Mouse (Mus musculus): ENCODE results near the gene Aoc3.
"Not testable (repeated sequence)": the region's sequence is repeated elsewhere in the genome, so short reads cannot be mapped to it uniquely, and the experiment has no call there.

Aoc3 gene

GRCm38 (mm10) chr11:101330371-101330924, at the start of gene Aoc3:
Aoc3 (plus strand) TSS chr11:101330605.
- no peak for DNase-seq

- DNase-seq, result no peak
Measured at GRCm38 (mm10) chr11:101280837-101281236, 49.6 kb upstream of the Aoc3 start.

- DNase-seq, result no peak
Measured at GRCm38 (mm10) chr11:101282896-101283295, 47.5 kb upstream of the Aoc3 start.

- no peak for DNase-seq
Measured at GRCm38 (mm10) chr11:101283805-101284204, 46.6 kb upstream of the Aoc3 start.

- DNase-seq, result no peak
Measured at GRCm38 (mm10) chr11:101287306-101287705, 43.1 kb upstream of the Aoc3 start.

DNA sequence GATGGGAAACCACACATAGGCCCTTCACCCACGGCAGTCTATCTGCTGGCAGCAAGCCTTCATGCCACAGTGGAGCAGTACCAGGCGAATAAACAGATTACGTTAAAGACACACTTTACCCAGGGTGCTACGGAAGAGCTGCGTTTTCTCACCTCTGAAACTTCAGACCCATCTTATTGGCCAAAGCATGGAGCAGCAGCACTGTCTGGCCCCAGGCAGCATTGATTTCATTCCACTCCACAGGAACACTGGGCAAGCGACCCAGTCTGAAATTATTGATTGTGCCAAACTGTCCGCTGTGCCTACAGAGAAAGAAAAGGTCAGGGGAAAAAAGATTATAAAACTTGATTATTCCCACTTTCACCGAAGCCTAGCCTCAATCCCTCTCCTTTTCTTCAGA, 39.2 kb upstream of the Aoc3 start:
- no peak for DNase-seq

DNA sequence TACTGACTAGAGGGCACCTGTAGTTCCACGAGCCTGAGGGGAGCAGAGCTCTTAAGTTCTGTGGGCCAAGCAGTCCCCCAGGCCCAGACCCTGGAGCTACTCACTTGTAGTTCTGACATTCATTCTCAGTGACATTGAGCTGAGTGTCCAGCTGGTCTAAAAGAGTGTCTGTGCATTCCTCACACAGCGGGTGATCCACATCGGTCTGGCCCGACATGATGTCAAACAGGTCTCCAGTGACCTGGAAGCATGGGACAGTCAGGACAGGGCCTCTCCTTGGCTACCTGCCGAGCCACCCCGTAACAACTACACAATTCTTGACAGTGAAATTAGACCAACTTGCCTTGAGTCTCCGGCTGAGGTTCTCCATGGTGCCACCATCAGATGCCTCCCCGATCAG, 35.2 kb upstream of the Aoc3 start:
- DNase-seq, result no peak

GRCm38 (mm10) chr11:101300881-101301280, 29.5 kb upstream of the Aoc3 start:
- DNase-seq, result no peak

- DNase-seq, result no peak
Measured at GRCm38 (mm10) chr11:101301299-101302003, 29.0 kb upstream of the Aoc3 start.

- DNase-seq, result peak; percentile 99
Measured at GRCm38 (mm10) chr11:101302004-101302798, 28.2 kb upstream of the Aoc3 start, which contains the start of gene Becn1. Becn1 (minus strand) TSS chr11:101302286.

GRCm38 (mm10) chr11:101307744-101308143, 22.7 kb upstream of the Aoc3 start:
- DNase-seq, result no peak

GRCm38 (mm10) chr11:101311083-101311482, 19.3 kb upstream of the Aoc3 start:
- DNase-seq, result no peak

- no peak for DNase-seq
Measured at GRCm38 (mm10) chr11:101312150-101312549, 18.3 kb upstream of the Aoc3 start.

- no peak for DNase-seq
Measured at GRCm38 (mm10) chr11:101314567-101314966, 15.8 kb upstream of the Aoc3 start.

DNA sequence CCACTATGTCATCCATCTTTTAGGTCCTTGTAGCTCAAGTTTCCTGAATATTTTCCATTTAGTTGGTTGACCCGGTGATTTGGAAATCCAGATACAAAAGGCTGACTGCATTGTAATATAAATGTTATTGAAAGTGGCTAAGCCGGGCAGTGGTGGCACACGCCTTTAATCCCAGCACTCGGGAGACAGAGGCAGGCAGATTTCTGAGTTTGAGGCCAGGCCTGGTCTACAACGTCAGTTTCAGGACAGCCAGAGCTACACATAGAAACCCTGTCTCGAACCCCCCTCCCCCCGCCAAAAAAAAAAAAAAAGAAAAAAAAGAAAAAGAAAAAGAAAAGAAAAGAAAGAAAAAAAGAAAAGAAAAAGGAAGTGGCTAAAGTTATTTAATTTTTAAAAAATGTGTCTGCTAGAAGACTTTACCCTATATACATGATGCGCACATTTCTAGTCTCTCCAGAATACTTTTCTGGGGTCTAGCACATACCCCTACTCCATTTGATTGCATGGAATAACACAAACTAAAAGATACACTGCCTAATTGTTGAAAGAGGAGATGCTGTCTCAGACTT, 15.2 kb upstream of the Aoc3 start:
- DNase-seq, result no peak

DNA sequence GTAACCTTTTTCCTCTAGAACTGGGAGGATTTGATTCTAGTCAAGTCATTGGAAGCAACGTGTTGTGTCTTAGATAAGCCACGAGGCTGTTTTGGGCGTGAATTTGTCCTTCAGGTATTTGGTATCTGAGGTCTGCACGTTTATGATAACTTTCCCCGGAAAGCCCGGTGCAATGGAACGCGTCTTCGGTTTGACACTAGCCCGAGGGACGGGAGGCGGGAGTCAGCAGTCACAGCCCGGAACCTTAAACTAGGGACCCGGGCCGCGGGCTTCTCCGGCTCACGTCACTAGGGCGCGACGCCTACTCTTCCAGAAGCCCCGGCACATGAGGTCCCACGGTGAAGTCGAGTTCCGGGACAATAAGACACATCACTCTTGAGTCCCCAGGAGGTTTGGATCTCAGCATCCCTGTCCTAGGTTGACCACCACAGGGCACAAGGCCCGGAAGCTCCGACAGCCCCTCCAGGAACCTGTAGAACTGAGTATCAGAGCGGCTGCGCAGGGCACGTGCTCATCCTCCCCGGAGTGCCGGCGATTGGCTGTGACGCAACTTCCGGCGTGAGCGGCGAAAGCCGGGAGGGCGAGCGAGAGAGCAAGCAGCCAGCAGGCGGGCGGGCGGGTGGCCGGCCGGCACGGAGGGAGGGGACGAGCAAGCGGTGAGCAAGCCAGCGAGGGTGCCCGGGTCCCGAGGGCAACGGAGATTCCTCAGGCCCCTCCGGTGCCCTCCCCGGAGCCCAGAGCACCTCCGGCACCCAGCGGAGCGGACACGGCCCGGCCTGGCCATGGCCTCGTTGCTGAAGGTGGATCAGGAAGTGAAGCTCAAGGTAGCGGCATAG, 14.5 kb upstream of the Aoc3 start, which contains the start of gene Psme3:
Psme3 (plus strand) TSS at position 549 of the 836 bp plus-strand sequence.
- peak; percentile 91 for DNase-seq

DNA sequence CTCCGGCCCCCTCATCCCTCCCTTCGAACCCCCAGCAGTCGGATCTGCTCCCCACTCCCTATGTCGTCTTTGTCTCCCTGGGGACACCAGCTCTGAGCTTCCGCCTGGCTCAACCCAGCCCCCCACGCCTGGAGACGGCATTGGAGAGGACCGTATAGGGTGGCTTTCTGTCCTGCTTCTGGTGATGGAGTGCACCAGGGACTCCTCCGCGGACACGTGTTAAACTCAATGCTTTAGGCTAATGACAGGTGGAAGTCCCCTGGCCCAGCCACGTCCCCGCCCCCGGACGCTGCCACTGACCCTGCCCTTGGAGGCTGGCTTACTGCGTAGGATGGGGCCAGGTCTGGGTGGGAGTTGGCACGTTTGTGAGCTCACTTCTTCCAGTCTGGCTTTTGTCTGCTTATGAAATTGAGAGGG, 13.9 kb upstream of the Aoc3 start:
- DNase-seq, result no peak

GRCm38 (mm10) chr11:101323609-101324008, 6.8 kb upstream of the Aoc3 start:
- DNase-seq, result peak; percentile 68

DNA sequence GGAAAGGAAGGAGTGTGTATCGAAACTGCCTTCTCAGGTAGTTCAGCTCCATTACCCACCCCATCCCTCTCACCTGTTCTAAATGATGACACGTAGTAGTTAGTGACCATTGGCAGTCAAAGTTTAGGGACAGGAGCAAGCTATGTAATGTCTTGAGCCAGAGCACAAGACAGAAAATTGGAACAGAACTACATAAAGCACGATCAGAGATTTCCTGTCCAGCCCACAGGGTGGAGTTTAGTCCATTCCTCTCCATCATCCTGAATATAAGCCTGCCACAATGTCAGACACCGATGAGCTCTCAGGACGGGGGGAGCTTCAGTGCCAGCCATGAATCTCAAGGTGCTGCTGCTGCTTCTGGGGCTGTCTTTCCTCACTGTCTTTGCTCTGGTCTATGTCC, 5.6 kb upstream of the Aoc3 start, which contains the start of gene Aoc2:
Aoc2 (plus strand) TSS at position 301 of the 400 bp plus-strand sequence.
- DNase-seq, result no peak

- DNase-seq, result not testable (repeated sequence)
Measured at GRCm38 (mm10) chr11:101325201-101325600, 5.2 kb upstream of the Aoc3 start.

DNA sequence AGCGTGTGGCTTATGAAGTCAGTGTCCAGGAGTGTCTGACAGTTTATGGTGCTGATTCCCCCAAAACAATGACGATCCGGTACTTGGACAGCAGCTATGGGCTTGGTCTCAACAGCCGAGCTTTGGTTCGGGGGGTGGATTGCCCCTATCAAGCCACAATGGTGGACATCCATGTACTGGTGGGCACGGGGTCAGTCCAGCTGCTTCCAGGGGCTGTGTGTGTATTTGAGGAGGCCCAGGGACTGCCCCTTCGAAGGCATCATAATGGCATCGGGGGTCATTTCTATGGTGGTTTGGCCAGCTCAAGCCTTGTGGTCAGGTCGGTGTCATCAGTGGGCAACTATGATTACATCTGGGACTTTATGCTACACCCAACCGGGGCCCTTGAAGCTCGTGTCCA, 4.3 kb upstream of the Aoc3 start:
- no peak for DNase-seq

- DNase-seq, result no peak
Measured at GRCm38 (mm10) chr11:101327311-101327710, 3.1 kb upstream of the Aoc3 start.
